In genomic region chr3:156876551-156876950, GRCm38 (mm10) we compare ENCODE assay signal across 26 mouse cellular contexts.
DNase-seq lines count a peak whose midpoint lies in the region; ATAC-seq lines count a peak whose summit lies in the region.
"Had no signal": no experiment of that assay in that cellular context is flagged by ENCODE, and none has a peak within 500 bp of the region (broad histone marks: within the 10 kb centered on the region; RNA-seq: fewer than 3 reads in every experiment).

No protein-coding gene starts in this region.

- H3K4me1 ChIP-seq in lung, embryonic 16.5 days (replicated peaks; ENCODE audit: control insufficient read depth, insufficient read depth, low read length), result no peaks in the 10 kb centered on the region
- H3K4me1 ChIP-seq: embryonic facial prominence, embryonic 13.5 days; heart, embryonic 13.5 days; hindbrain, embryonic 13.5 days; limb, embryonic 13.5 days; liver, embryonic 12.5 days had no signal

- no peaks in the 10 kb centered on the region for H3K9me3 ChIP-seq in lung, embryonic 16.5 days (ENCODE audit: control insufficient read depth, low read length)
- H3K9me3 ChIP-seq: embryonic facial prominence, embryonic 13.5 days; forebrain, embryonic 13.5 days; heart, embryonic 13.5 days; hindbrain, embryonic 13.5 days; limb, embryonic 13.5 days; liver, embryonic 12.5 days; midbrain, embryonic 12.5 days; neural tube, embryonic 15.5 days had no signal

- peak; percentile 10 for DNase-seq in adrenal gland, adult 8-10 months
- DNase-seq in adrenal gland, adult 18-20 months (ENCODE audit: low spot score in 2 of 2), result no peak
- DNase-seq in frontal cortex, postnatal 10 days (ENCODE audit: low spot score in 2 of 2), result no peak
- no peak for DNase-seq in lung, postnatal 14 days
- peak; percentile 62 for DNase-seq in telencephalon, adult 2 months (ENCODE audit: low read depth, low spot score)
- DNase-seq: embryo, embryonic 11 days; gastrocnemius, postnatal 36 days; heart, adult 2 months; heart, postnatal 14 days; kidney, adult 11 months; kidney, postnatal 4 days; lung, postnatal 10 days; thymus, adult 2 months had no signal

- 24% methylated on average over 1 of the region's 1 CpGs for WGBS in lung, embryonic 16.5 days

- peak; percentile 99 for ATAC-seq in frontal cortex, adult (ENCODE audit: low TSS enrichment)
- peak; percentile 71 for ATAC-seq in lung, embryonic 16.5 days (ENCODE audit: low read depth)
- ATAC-seq in erythroid progenitor cell, adult 5-6 weeks (replicated peaks; ENCODE audit: low FRiP score, poor library complexity, severe bottlenecking), result no peak
- ATAC-seq: forebrain, embryonic 13.5 days; liver, embryonic 12.5 days had no signal

- no peaks in the 10 kb centered on the region for H3K27me3 ChIP-seq in lung, embryonic 16.5 days (ENCODE audit: control insufficient read depth, insufficient read depth, low read depth, low read length)
- H3K27me3 ChIP-seq: embryonic facial prominence, embryonic 13.5 days; forebrain, embryonic 13.5 days; heart, embryonic 13.5 days; hindbrain, embryonic 13.5 days; limb, embryonic 13.5 days; liver, embryonic 12.5 days; midbrain, embryonic 12.5 days; neural tube, embryonic 15.5 days had no signal

- H3K4me3 ChIP-seq in lung, embryonic 16.5 days (ENCODE audit: low read length), result no peak overlapping the region
- H3K4me3 ChIP-seq: embryonic facial prominence, embryonic 13.5 days; erythroblast, embryonic 14.5 days; forebrain, embryonic 13.5 days; heart, adult 2 months; heart, embryonic 13.5 days; hindbrain, embryonic 13.5 days; left cerebral cortex, adult 2 months; limb, embryonic 13.5 days; liver, embryonic 12.5 days; midbrain, embryonic 12.5 days; neural tube, embryonic 15.5 days had no signal

- no peaks in the 10 kb centered on the region for H3K36me3 ChIP-seq in lung, embryonic 16.5 days (ENCODE audit: control insufficient read depth, insufficient read depth, low read length)
- H3K36me3 ChIP-seq: embryonic facial prominence, embryonic 13.5 days; heart, embryonic 13.5 days; hindbrain, embryonic 13.5 days; limb, embryonic 13.5 days; liver, embryonic 12.5 days; midbrain, embryonic 12.5 days; neural tube, embryonic 15.5 days had no signal

- H3K9ac ChIP-seq in lung, embryonic 16.5 days (ENCODE audit: low read length), result no peak overlapping the region
- H3K9ac ChIP-seq: embryonic facial prominence, embryonic 13.5 days; forebrain, embryonic 13.5 days; heart, embryonic 13.5 days; hindbrain, embryonic 13.5 days; limb, embryonic 13.5 days; liver, embryonic 12.5 days; midbrain, embryonic 12.5 days; neural tube, embryonic 15.5 days had no signal

- no peak overlapping the region for H3K4me2 ChIP-seq in lung, embryonic 16.5 days (ENCODE audit: low read depth, low read length)
- H3K4me2 ChIP-seq: embryonic facial prominence, embryonic 13.5 days; forebrain, embryonic 13.5 days; heart, embryonic 13.5 days; hindbrain, embryonic 13.5 days; limb, embryonic 13.5 days; liver, embryonic 12.5 days; midbrain, embryonic 12.5 days; neural tube, embryonic 15.5 days had no signal

- no peak overlapping the region for H3K27ac ChIP-seq in lung, embryonic 16.5 days (ENCODE audit: low read length)
- H3K27ac ChIP-seq: embryonic facial prominence, embryonic 13.5 days; forebrain, embryonic 13.5 days; heart, adult 2 months; heart, embryonic 13.5 days; hindbrain, embryonic 13.5 days; left cerebral cortex, adult 2 months; limb, embryonic 13.5 days; liver, embryonic 12.5 days; midbrain, embryonic 12.5 days; neural tube, embryonic 15.5 days had no signal

Comparison
In these comparisons a context has a peak if more than half of its experiments do, and no peak if none do; other contexts are left out.
1. DNase-seq: peak in adrenal gland, adult 8-10 months (single experiment) and telencephalon, adult 2 months (single experiment); none in adrenal gland, adult 18-20 months (0 of 2), frontal cortex, postnatal 10 days (0 of 2) and lung, postnatal 14 days (single experiment).